Mouse (Mus musculus): Measurements from ENCODE around the gene Rasgef1a.

Rasgef1a gene

DNA sequence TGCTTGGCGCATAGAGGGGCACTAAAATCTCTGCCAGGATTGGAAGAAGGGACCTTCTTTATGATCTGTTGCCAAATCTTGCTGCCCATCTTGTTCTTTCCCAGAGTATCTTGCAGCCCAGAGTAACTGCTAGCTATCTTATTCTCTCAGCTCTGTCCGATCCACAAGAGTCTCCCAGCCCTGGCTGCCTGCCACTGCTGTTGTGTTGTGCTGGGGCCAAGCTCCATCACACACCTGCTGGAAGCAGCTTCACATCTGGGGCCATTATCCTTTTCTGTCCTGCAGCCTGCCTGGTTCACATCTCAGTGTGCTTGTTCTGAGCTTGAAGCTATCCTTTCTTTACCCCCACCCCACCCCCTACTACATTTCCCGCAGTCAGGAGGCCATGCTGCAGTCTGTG, 65.0 kb downstream of the Rasgef1a start:
- DNase-seq = no peak

DNA sequence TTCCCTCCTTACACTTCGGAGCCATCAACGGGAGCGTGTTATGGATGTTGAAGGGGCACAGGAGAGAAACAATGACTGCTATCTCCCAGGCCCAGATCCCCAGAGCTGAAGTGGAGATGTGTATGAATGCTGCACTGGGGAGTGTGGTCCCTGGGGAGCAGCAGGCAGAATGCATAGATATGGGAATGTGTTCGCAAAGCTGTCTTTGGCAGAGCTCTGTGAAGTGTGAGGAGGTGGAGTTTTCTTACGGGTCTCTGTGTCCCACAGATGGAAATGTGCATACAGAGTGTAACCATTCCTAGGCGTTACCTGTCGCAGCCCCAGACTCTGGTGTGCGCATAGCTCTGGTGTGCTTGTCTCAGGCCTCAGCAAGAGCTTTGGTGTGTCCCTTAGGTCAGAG, 65.5 kb downstream of the Rasgef1a start:
- DNase-seq = no peak

DNA sequence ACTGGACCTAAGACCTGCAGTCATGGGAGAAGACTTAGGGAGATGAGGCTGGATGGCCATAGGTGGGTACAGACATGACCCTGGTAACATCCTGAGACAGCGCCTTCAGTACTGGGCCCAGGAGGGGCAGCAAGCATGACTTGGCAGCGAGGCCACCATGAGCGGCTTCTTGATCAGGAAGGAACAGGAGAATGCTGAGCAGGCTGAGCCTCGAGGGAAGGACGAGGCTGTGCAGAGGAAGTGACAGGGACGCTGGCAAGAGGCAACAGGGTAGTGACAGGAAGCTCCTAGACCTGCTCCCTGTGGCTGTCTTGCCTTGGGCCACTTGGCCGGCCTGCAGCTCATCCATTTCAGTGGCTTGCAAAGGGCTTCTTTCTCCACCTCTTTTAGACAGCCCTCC, 66.2 kb downstream of the Rasgef1a start:
- no peak for DNase-seq

DNA sequence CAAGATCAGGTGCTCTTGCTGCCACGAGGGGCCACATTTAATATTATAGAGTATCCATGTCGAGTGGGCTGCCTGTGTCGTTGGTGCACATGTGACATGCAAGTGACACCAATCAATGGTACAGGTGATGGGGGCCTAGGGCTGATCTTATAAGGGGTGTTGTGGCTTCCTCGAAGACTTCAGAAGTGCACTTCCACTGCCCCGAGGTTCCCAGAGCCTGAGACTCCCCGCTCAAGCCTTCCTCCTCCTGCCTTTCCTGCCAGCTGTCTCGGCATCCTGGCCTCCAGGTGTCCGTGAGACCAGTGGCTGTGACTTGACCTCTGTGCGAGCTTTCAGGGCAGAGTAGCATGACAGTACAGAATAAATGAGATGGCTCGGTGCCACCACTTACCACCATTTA, 67.5 kb downstream of the Rasgef1a start:
- DNase-seq = no peak

DNA sequence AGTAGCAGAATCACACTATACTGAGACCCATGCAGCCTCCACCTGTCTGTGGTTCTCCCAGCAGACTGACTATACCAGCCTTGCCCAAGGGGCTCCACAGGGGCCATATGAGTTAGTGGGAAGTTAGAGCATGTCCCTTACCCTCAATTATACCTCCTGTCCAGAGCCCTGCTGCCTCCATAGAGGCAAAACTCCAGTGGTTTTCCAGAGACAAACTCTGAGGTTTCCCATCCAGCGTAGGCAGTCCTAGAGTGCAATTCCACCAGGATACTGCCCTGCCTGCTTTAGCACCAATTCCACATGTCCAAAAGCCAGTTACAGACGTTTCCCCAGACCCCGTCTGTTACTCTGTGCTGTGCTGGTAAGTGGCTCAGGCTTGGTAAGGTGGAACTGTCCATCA, 68.1 kb downstream of the Rasgef1a start:
- no peak for DNase-seq

DNA sequence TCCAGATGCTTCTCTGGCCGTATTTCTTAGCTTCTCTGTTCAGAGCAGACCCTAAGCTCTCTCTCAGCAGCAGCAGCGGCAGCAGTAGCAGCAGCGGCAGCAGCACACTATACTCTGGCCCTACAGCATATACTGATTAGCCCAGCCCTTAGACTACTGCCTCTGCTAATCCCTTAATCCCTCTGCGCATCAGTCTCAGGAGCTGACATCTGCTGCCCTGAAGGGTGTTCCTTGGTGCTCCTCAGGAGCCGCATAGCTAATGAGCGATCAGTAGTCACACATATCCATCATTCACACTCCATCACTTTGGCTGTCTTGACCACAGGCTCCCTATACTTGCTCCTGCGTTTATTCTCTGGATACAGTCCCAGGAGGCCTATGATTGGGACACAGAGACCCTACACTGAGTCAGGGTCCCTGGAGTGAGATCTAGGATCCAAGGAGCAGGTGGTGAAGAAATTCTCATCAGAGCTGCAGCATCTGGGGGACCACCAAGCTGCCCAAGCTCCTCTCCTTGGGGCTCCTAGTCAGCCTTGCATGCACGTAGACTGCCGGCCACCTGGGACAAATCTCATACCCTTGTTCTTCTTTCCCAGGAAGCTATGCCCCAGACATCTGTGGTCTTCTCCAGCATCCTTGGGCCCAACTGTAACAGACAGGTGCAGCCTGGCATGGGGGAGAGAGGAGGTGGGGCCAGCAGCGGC, 68.7 kb downstream of the Rasgef1a start:
- DNase-seq = no peak

DNA sequence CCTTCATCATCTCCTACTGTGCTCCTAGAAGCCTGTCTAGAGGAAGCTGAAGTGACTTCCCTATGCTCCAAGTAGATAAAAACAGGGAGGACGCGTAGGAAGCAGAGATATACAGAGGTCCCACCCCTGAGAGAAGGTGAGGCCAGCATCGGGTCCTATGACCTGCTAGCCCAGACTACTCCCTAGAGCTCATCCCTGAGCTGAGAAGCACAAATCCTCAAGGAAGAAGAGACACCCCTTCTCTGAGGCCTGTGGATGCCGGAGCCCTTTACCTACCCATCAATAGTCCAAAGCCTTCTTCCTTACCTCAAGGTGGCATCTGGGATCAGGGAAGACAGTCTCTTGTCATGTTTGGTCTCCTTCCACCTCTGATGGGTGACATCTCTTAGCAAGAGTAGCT, 69.5 kb downstream of the Rasgef1a start:
- DNase-seq = no peak

DNA sequence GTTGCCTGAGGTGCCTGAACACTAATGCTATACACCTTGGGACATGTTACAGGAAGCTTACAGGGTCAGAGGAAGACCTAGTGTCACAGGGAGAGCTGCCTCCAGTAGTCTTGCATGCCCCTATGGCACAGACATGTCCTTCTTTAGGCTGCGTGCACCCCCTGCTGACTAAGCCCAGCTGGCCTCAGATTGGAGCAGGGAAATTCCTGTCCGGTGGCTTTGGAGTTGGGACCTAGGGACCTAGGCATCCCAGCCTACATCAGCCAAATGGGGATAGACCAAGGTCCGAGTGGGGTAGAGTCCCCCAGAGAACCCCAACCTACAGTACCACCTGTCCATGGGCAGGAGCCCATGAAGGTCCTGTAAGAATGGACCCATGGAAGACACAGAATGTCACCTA, 71.1 kb downstream of the Rasgef1a start:
- no peak for DNase-seq

DNA sequence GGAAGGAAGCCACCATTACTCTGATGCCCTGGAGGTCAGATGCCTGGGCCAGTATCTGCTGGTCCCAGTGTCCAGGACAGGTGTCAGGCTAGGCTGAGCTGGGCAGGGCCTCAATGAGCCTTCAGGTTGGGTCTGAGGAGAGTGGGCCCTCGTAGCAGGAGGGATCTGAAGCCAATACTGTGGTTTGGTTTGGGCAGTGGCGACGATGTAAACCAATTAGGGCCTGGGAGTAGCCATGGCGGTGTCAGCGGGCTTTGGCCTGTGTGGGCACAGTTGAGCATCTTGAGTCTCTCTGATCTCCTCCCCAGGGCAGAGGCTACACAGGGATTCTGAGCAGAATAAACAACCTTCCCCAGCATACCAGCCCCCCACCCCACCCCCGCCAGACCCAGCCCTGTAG, 72.4 kb downstream of the Rasgef1a start:
- DNase-seq = no peak

DNA sequence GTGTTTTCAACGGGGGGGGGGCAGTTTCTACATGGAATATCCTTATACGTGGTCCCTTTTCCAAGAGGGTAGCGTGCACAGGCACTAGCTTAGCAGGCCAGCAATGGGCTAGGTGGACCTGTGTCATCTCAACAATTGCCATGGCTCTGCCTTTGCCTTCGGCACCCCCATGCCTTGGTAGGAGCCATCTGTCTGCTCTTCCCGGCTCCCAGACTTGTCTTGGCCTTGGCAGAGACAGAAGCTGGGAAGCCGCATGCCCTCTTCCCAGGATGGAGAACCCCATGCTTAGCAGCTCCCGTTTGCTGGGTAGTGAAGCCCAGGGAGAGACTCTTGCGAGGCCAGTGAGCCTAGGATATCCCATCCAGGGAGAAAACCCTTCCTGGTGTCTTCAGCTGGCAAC, 73.4 kb downstream of the Rasgef1a start:
- DNase-seq = no peak

DNA sequence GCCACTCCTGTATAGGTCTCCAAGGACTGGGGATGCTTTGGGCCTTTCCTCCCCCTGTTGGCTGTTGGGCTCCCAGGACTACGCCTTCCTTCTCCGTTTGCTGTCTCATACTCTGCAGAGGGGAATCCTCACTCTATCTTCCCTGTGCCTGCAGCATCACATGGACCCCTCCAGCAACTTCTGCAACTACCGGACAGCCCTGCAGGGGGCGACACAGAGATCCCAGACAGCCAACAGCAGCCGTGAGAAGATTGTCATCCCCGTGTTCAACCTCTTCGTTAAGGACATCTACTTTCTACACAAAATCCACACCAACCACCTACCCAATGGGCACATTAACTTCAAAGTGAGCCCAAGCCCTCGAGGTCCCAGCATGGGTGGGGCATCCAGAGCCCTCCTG, 76.7 kb downstream of the Rasgef1a start:
- peak; percentile 41 for DNase-seq

DNA sequence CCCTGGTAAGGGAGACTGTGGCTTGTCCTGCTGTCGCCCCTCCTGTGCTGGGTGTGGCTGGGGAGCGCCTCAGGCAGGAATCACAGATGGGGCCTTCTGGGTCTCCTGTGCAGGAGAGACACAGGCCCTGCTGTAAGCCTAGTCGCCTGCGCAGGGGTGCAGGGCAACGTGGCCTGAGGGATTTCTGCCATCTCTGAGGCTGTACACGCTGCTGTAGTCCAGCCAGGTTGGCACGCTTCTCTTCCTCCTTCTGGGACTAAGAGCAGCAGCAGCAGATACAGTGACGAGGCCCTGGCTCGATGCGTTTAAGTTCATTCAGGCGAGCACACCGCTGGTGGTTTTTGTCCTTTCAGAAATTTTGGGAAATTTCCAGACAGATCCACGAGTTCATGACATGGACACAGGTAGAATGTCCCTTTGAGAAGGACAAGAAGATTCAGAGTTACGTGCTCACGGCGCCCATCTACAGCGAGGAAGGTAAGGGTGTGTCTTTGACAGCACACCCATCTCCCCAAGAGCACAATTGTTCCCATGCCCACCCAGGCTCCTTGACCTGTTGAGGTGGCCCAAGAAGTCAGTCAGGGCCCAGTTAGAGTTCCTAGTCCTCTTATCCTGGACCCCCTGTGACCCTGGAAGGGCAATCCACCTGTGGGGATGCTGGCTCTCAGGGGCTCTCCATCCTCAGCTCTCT, 77.7 kb downstream of the Rasgef1a start:
- DNase-seq = no peak

DNA sequence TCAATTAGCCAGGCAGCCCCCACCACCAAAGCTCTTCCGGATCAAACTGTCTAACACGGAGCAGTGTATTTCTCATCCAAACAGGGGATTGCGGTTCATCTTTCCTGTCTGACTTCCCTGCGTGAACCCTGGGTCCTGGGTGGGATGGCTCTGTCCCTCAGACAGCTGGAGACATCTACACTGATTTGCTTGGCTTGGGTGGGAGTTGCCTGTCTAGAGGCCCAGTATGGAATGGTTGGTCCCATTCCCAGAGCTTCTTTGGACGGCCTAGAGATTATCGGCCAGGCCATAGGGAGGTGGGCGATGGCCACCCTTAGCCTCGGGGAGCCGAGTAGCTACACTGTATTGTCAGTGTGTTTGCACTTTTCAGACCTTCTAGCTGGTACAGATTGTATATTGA, 79.6 kb downstream of the Rasgef1a start:
- DNase-seq = no peak

DNA sequence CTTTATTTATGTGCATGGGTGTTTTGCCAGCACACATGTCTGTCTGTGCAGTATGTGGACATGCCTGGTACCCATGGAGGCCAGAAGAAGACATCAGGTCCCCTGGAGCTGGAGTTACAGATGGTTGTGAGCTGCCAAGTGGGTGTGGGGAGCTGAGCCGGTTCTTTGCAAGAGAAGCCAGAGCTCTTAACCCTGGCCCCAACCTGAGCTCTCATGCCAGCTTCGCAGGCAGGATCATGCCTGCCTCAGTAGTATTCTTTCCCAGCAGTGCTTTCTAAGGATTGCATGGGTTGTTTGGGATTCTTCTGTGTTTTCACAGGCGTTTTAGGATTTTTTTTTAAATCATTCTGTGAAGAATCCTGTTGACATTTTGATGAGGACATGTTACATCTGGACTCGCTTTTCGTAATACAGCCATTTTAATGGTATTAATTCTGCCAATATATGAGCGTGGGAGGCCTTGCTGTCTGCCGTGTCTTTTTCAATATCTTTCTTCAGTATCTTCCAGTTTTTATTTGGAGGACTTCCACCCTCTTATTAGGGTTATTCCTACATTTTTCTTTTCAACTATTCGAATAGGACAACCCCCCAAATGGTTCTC, 86.6 kb downstream of the Rasgef1a start:
- DNase-seq = peak; percentile 40

DNA sequence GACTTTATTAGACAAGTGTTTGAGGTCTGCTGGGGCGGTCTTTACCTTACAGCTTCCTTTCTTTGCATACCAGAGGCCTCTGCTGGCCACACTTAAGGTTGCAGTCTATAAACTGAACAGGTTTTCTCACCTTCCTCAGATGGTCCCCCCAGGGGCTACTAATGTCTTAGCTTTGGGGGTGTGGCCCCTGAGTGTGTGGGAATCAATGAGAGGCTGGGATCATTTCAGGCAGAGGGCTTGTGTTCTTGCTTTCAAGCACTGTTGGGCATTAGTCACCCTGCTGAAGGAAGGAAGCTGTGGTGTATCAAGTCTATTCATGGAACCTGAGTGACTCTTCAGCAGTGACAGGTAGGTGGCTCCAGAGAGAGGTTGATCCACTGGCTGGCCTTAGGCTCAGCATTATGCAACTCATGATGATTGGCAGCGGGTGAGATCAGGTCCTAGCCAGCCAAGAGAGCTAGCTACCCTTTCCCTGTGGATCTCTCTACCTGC, 88.1 kb downstream of the Rasgef1a start:
- peak; percentile 71 for DNase-seq

DNA sequence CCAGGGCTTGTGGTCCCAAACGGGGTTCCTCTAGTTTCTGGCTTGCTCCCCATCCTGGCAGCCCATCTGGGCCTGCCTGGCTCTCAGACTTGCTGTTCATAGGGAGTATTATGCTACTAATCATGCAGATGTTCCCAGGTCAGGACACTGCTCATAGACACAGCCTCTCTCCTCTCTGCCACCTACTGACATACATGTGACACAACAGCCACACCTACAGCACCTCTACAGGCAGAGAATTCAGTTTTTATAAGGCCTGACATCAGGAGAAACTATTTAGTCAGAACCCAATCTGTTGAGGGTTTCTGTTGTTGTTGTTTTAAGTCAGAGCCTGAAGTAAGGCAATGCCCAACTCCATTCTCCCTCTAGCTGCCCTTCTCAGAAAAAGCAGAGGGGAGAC, 100.6 kb downstream of the Rasgef1a start:
- no peak for DNase-seq

DNA sequence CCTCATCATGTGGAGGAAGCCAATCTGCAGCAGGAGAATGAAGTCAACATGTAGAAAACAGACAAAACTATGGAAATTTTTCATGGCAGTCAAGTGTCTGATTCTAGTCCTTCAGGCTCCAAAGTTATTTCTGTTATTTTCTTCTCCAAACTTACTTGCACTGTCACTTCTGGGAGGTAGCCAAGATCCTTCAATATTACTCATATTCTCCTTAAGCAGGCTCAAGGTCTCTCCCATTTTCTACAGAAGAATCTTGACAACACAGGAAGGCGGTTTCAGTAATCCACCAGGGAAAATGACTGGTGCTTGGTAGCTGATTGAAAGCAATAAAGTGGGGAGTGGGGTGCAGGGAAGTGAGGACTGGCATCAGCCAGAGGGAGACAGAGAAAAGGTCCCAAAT, 111.5 kb downstream of the Rasgef1a start:
- DNase-seq = peak; percentile 39

DNA sequence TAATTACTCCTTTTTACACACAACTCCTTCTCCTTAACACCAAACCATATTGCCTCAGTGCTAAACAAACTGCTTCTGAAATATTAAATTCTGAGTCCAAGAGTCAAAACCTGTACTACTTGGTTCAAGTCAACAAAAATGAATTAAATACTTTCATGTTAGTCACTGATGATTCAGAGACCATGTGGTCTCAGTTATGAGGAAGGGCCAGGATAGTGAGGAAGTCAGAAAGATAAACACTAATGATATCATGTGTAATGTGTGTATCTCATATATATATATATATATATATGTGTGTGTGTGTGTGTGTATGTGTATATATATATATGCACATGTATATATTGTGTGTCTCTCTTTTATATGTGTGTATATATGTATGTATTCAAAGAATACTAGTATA, 115.3 kb downstream of the Rasgef1a start:
- no peak for DNase-seq

DNA sequence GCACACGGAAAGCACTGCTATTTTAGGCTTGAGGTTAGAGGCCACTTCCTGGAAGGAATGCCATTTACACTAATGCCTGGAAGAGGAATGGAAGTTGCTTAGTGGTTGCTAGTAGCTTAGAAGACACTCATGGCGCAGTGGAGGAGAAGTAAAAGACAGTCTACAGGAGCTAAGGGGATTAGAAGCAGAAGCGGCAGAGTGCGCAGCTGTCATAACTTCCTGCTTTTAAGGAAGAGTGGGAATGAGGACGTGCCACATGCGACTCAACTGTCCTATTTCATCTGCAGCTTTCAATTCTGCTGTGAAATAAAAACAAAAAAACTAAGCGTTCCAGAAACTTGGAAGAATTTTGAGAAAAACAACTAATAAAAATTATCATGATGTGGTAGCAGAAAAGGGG, 116.0 kb downstream of the Rasgef1a start:
- DNase-seq = no peak

DNA sequence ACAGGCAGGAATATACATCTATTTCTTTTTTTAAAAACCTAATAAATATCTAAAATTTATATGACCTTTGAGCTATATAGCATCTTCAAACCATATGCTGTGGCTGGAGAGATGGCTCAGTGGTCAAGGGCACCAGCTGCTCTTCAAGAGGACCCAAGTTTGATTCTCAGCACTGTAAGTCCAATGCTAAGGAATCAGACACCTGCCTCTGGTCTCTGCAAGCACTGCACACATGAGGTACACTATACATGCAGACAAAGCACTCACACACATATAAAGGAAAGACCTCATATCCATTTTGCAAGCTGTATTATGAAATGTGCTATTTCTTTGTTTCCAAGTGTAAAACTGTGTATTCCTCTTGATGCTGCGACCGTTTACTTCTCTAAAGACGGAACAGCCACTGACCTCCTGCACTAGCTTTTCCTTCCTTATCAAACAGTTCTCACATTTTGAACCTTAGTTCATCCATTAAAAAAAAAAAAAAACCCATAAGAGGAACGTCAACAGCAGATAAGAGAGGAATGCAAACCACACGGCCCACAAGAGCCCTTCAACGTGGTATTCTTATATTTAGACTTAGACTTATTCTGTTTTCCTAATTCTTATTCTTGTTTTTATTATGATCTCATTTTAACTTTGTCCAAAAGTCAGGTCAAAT, 116.7 kb downstream of the Rasgef1a start:
- DNase-seq = peak; percentile 67

DNA sequence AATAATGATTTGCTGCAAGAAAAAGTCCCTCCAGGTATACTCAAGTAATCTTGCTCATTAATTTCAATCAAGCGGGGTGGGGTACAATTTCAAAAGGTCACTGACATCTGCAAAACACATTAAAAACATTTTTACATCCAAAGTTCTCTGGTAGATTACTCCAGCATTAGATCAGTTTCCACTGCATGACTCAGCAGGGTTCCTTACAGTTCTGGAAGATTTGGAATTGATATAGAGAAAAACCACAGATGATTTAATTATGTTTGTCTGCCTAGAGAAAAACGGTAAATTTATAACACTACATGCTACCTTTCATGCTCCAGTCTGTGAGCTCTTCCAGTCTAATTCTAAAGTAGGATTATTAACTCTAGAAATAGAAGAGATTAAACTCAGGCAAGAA, 118.8 kb downstream of the Rasgef1a start:
- no peak for DNase-seq

DNA sequence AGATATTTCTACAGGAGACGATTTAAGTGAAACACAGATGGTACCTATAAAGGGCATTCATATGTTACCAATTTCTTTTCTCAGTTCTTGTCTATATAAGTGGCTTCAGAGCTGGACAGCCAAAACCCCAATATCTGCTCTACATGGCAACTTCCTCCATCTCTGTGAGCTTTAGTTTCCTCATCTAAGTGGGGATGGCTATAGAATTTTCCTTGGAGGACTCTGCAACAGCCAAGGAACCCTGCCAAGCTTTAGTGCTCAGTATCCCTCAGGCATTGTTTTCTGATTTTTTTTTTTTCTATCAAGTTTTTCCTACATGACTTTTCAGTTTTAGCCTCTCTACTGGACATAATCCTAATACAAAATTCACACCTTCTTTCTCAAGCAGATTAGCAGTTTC, 123.2 kb downstream of the Rasgef1a start:
- DNase-seq = no peak

DNA sequence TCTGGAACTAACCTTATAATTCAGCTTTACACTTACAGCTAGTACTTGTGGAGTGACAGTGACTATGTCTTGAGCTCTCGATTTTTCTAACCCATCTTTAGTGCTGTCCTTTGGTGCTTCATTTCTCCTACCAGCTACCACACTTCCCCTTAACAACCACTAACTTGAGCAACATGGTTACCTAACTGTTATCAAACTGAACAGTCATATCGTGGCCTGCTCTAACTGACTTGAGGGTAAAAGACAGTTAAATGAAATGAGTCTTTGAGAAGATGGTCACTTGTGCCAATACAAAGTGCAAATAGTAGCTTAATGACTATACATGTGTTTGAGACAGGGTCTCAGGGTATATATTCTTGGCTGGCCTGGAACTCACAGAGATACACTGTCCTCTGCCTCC, 125.9 kb downstream of the Rasgef1a start:
- DNase-seq = no peak

All from lung, postnatal 36 days (tissue).